Mouse (Mus musculus): ENCODE measurements at regions not wholly inside any gene's neighbourhood (a gene's known extent, or its start where the extent isn't known, plus 50 kb on each side); places are given as distances from the start of the nearest gene placed in this dataset.

DNA sequence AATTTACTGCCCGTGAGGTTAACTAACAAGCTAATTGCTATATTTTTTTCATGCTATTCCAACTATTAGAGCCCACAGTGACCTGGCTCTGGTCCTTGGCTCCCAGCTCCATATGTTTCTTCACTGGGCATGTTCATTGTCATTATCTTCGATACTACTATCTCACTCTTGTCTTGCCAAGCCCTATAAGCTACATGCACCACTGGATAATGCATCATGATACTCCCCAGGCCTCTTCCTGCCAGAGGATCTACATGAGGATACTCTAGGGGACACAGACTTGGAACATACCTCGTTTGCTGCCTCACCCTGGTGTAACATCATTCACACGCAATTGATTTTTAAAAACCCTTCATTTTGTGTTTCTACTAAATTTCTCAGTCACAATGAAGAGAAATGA, 1016.7 kb downstream of the Stim2 start:
- no peak for DNase-seq

DNA sequence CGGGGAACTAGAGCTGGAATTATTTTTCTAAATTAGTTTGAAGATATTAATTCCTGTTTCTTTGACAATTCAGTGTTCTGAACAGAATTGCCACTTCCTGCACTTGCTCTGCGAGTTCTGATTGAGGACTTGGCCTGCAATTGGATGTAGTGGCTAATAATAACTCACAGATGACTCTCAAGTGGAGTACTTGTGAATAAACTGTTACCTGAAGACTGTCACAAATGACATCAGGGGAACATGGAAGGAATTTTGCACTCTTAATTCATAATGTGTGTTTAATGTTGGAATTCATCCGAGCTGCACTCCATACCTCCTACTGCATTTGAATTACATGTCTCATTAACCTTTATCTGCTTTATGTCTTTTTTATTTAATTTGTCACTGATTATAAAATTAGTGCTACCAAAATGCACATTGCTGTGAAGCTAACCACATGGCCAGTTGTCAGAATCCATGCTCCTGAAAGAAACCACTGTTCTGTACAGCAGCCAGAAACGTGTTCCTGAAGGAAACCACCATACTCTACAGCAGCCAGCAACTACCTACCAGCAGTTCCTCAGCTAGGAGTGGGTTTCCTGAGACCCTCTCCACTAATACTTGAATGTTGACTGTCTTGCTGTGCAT, 1051.1 kb downstream of the Stim2 start:
- DNase-seq: peak; percentile 7
